Mouse (Mus musculus) heart, embryonic 13.5 days (tissue): ENCODE measurements around the gene Polr1a. TPM values are rescaled to one million over a fixed set of nuclear protein-coding genes. Genes with fewer than 3 reads are reported as not detected.
"Not testable (repeated sequence)": the region's sequence is repeated elsewhere in the genome, so short reads cannot be mapped to it uniquely, and the experiment has no call there.

Source experiments
- ATAC-seq: fragments of 200-750 bp; cut with Nextera tagmentation; 2 replicates; pipeline ENCODE4 v1.8.0; 2017; ENCODE audit warnings: moderate TSS enrichment; ENCODE audit not compliant: insufficient number of reproducible peaks, low FRiP score, low TSS enrichment; ENCODE audit errors: extremely low read depth
- H3K27ac ChIP-seq: fragments of 300-500 bp; sonication (generic); replicated peaks from 2 replicates; pipeline ENCODE4 v1.5.1; 2015; ENCODE audit warnings: moderate library complexity, mild to moderate bottlenecking, inconsistent platforms
- H3K27me3 ChIP-seq: fragments of 300-500 bp; sonication (generic); replicated peaks from 2 replicates; pipeline ENCODE4 v1.6.1; 2015; ENCODE audit warnings: mild to moderate bottlenecking, inconsistent platforms
- H3K36me3 ChIP-seq: fragments of 300-500 bp; sonication (generic); 2 replicates; pipeline ENCODE4 v1.6.1; 2015; ENCODE audit warnings: mild to moderate bottlenecking, inconsistent platforms
- H3K4me1 ChIP-seq: fragments of 300-500 bp; sonication (generic); 2 replicates; pipeline ENCODE4 v1.6.1; 2015; ENCODE audit warnings: inconsistent platforms
- H3K4me2 ChIP-seq: fragments of 300-500 bp; sonication (generic); 2 replicates; pipeline ENCODE4 v1.6.1; 2015; ENCODE audit warnings: inconsistent platforms, mild to moderate bottlenecking, moderate library complexity
- H3K4me3 ChIP-seq: fragments of 300-500 bp; sonication (generic); 2 replicates; pipeline ENCODE4 v1.5.1; 2015; ENCODE audit warnings: moderate library complexity, mild to moderate bottlenecking, inconsistent platforms
- H3K9ac ChIP-seq: fragments of 300-500 bp; sonication (generic); 2 replicates; pipeline ENCODE4 v1.6.1; 2015; ENCODE audit warnings: inconsistent platforms, mild to moderate bottlenecking, moderate library complexity
- H3K9me3 ChIP-seq: fragments of 300-500 bp; sonication (generic); 2 replicates; pipeline ENCODE4 v1.6.1; 2016; ENCODE audit warnings: inconsistent platforms
- WGBS: fragments of 180-500 bp; shearing (Covaris S2); methylation state at CpG from one replicate; pipeline ENCODE4 v1.1.7; 2015; ENCODE audit warnings: mixed read lengths; 5-methylcytosine and 5-hydroxymethylcytosine counted together
- polyA plus RNA-seq: library from polyadenylated mRNA; unstranded; fragments of >200 nt; fragmentation: Nextera tagmentation; extraction: Ambion mirVana; gene quantifications from 2 replicates; pipeline ENCODE4 v1.2.1, GENCODE M21; 2015

The Polr1a gene
- polyA plus RNA-seq, 1 experiment from 2014 or later, result 23.1 TPM

DNA sequence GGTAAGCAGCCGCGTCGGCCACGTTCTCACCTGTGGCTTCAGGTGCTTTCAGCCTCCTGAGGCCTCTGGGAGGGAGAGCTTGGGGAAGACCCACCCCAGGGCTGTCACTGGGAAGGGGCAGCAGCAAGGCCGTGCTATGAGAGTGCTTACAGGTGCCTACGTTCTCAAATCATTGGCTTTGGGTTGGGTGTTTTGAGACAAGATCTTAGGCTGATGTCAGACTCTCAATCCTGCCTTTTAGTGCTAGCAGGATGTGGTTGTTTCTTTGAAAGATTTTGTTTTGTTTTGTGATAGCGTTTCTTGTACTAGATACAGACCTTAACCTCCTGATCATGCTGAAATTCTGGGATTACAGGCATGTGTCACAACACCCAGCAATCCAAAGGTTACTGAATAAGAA is 11.9 kb downstream of the Polr1a start:
- Histone ChIP-seq H3K27ac (no peak overlapping the region), H3K36me3 (peaks cover 98% of the 10 kb centered on the region), H3K9me3 (no peaks in the 10 kb centered on the region)

DNA sequence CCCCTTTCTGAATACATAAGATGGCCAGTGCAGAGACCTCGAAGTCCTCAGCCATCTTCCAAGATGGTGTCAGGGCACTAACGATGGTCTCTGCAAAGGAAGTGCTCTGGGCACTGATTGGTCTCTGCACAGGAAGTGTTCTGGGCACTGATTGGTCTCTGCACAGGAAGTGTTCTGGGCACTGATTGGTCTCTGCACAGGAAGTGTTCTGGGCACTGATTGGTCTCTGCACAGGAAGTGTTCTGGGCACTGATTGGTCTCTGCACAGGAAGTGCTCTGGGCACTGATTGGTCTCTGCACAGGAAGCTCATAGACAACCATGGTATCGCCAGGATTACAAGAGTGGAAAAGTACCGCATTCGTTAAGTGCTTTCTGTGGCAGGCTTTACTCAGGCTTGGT is 16.4 kb downstream of the Polr1a start:
- H3K27ac ChIP-seq, H3K27me3 ChIP-seq, H3K4me2 ChIP-seq, H3K4me3 ChIP-seq, H3K9ac ChIP-seq, H3K9me3 ChIP-seq, ATAC-seq, H3K4me1 ChIP-seq: not testable (repeated sequence)
- WGBS, result 76% methylated on average over 5 of the region's 5 CpGs
- H3K36me3 ChIP-seq, result peaks cover 94% of the 10 kb centered on the region

More for the DNA sequence above, 11.9 kb downstream of the Polr1a start:
- Histone ChIP-seq H3K4me3 (no peak overlapping the region), H3K9ac (no peak overlapping the region), H3K4me2 (no peak overlapping the region), H3K4me1 (no peaks in the 10 kb centered on the region), H3K27me3 (no peaks in the 10 kb centered on the region)
- 85% methylated on average over 7 of the region's 7 CpGs for WGBS
- ATAC-seq, result no peak

DNA sequence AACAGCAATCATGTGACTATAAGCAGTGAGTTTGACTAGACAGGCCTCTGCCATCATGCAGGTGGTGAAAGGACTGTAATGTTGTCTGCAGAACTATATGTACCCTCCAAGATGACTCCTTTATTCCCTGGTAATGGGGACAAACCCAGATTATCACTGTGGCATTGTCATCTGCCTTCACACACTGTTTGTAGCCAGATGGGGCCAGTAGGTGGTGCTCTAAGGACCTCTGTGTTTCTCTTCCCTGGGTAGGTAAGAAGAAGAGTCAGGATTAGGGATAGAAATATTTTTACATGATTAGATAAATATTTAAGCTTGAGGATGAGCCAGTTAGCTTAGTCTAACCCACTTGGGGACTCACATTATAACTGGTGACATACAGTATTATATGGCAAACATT is 19.1 kb downstream of the Polr1a start:
- no peak overlapping the region for H3K27ac ChIP-seq
- no peaks in the 10 kb centered on the region for H3K9me3 ChIP-seq
- no peak overlapping the region for H3K4me3 ChIP-seq
- peaks cover 9% of the 10 kb centered on the region for H3K4me1 ChIP-seq
- ATAC-seq, result no peak
- H3K9ac ChIP-seq, result no peak overlapping the region
- H3K27me3 ChIP-seq, result no peaks in the 10 kb centered on the region
- peaks cover 94% of the 10 kb centered on the region for H3K36me3 ChIP-seq
- H3K4me2 ChIP-seq, result no peak overlapping the region

DNA sequence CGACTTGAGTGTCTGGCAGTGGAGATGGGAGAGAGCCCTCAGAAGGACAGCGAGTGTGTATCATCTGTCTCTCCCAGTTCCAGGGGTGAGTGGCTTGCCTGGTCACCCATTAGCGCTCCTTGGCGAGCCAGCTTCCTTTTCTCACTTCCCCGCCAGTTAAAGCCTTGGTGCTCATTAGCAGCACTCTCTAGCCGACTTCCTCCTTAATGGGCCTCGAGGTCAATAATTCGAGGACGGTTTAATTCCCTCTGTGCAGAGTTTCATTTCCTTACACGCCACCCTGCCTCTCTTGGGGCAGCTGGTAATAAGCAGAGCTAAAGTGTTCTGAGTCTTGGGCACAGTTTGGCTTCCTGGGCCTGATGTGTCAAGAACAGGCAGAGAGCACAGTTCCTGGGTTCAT is 21.2 kb downstream of the Polr1a start:
- no peak overlapping the region for H3K9ac ChIP-seq
- H3K9me3 ChIP-seq, result no peaks in the 10 kb centered on the region
- no peak overlapping the region for H3K27ac ChIP-seq
- no peak overlapping the region for H3K4me3 ChIP-seq
- no peak for ATAC-seq
- WGBS, result 90% methylated on average over 10 of the region's 10 CpGs
- peaks cover 30% of the 10 kb centered on the region for H3K4me1 ChIP-seq
- H3K4me2 ChIP-seq, result no peak overlapping the region
- H3K36me3 ChIP-seq, result peaks cover 76% of the 10 kb centered on the region
- H3K27me3 ChIP-seq, result no peaks in the 10 kb centered on the region

DNA sequence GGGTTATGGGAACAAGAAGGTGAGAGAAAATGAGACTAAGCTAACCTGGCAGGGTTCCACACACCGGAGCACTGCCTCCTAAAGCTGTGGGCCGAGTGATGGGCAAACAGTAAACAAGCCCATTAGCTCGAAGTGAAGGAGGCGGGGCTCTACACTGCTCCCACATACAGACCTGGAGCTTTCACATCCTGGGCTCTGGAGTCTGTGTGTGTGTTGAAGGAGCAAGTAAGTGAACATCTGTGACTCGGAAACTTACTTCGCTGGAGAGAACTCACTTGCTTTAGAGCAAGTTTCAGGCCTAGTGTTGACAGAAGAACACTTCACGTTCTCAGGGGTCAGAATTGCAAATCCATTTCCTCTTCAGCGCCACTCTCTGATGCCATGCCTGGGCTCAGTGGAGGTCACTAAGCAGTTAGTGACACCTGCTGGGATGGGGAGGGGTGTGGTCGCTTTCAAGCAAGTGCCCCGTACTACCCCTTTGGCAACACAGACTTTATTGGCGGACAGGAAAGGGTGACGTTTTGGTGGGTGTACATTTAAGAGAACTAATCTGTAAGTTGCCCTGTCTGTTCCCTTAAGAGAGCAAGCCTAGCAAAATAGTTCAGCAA is 22.1 kb downstream of the Polr1a start:
- H3K27me3 ChIP-seq, result no peaks in the 10 kb centered on the region
- peaks cover 39% of the 10 kb centered on the region for H3K4me1 ChIP-seq

DNA sequence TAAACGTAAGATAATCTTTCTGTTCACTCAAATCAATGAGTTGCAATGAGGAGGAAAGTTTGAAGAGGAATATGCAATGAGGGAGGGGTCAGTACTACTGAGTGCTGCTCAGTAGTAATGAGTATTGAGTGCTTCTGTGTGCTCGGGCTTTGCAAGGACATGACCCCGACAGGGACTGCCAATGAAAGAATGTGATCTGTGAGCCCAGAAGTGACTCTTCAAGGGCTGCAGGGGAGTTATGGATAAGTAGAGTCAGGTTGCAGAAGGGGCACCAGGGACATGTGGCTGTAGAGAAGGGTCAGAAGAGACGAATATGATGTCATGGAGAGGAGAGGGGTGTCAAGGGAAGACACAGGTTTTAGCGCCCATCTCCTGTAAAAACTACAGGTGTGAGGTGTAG is 23.5 kb downstream of the Polr1a start:
- Histone ChIP-seq H3K27me3 (no peaks in the 10 kb centered on the region), H3K9ac (no peak overlapping the region), H3K4me3 (no peak overlapping the region), H3K4me1 (peaks cover 45% of the 10 kb centered on the region), H3K9me3 (no peaks in the 10 kb centered on the region), H3K36me3 (peaks cover 71% of the 10 kb centered on the region), H3K4me2 (no peak overlapping the region), H3K27ac (no peak overlapping the region)
- no peak for ATAC-seq
- 54% methylated on average over 5 of the region's 5 CpGs for WGBS

More for the DNA sequence above, 22.1 kb downstream of the Polr1a start:
- Histone ChIP-seq H3K4me3 (no peak overlapping the region), H3K4me2 (no peak overlapping the region), H3K9ac (no peak overlapping the region), H3K27ac (no peak overlapping the region), H3K36me3 (peaks cover 71% of the 10 kb centered on the region), H3K9me3 (no peaks in the 10 kb centered on the region)
- 78% methylated on average over 12 of the region's 12 CpGs for WGBS
- no peak for ATAC-seq

DNA sequence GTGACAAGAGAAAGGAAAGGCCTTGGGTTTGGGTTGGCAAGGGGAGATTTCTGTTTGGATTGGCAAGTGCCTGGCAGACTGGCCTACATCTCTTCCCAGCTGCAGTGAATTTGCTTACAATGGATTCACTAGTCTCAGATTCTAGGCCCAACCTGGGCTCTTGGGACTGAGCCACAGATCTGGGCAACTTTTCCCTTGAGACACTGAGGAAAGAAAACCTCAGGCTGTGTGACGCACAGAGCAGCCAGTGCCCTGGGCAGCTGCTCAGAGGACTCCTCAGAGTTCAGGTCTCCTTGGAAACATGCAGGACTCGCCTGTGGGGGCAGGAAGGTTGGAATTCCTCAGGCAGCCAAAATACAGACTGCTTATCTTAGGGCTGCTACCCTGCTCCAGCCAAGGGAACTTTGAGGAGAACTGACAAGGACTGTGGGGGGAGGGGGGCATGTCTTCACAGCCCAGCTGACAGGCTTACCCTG is 25.3 kb downstream of the Polr1a start:
- H3K27ac ChIP-seq, result peak overlapping the region; percentile 73
- H3K9ac ChIP-seq, result peak overlapping the region; percentile 55; the same call in 1 of the 2 replicates
- 28% methylated on average over 2 of the region's 2 CpGs for WGBS
- peaks cover 45% of the 10 kb centered on the region for H3K4me1 ChIP-seq
- H3K4me2 ChIP-seq, result peak overlapping the region; percentile 7; the same call in 1 of the 2 replicates
- peaks cover 75% of the 10 kb centered on the region for H3K36me3 ChIP-seq
- ATAC-seq, result peak; percentile 33; the same call in 1 of the 2 replicates
- no peaks in the 10 kb centered on the region for H3K27me3 ChIP-seq
- no peak overlapping the region for H3K4me3 ChIP-seq
- H3K9me3 ChIP-seq, result no peaks in the 10 kb centered on the region

DNA sequence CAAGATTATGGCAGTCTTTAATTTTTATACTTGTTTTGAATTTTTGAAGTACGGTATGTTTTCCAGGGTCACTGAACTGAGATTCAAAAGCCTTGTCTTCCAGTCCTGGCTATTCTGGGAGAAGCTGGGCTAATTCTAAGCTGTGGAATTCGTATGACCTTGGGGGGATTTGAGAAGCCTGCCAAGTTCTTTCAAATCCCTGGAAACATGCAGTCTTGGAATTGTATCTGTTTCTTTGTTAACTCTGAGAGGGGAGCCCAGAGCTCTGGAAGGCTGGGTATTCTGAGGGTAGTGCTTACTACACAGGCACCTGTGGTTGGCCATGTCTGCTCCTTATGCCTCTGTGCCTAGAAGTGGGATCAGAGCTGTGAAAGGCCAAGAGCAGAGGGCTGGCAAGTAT is 26.9 kb downstream of the Polr1a start:
- H3K4me2 ChIP-seq, result no peak overlapping the region
- H3K4me3 ChIP-seq, result no peak overlapping the region
- H3K36me3 ChIP-seq, result peaks cover 71% of the 10 kb centered on the region
- H3K27me3 ChIP-seq, result no peaks in the 10 kb centered on the region
- 30% methylated on average over 2 of the region's 2 CpGs for WGBS
- no peaks in the 10 kb centered on the region for H3K9me3 ChIP-seq
- H3K9ac ChIP-seq, result peak overlapping the region; percentile 59
- H3K4me1 ChIP-seq, result peaks cover 54% of the 10 kb centered on the region
- ATAC-seq, result no peak
- peak overlapping the region; percentile 73 for H3K27ac ChIP-seq

DNA sequence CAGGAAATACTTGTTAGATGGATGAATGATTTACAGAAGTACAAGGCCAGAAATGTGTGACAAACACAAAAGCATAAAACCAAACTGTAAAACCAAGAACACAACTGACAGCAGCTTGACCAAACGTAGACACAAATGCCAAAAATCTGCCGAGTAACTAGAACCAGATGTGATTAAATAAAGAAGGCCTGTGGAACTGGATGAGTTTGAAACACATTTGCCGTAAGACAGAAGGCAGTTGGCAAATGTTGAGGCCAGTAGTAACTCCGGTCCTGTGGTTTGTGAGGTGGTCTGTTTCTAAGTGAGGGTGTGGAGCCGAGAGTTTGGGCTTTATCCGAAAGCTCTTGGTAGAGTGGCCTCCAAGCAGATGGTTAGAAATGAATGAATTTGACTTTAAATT is 32.1 kb downstream of the Polr1a start:
- no peaks in the 10 kb centered on the region for H3K27me3 ChIP-seq
- no peak overlapping the region for H3K4me3 ChIP-seq
- no peaks in the 10 kb centered on the region for H3K9me3 ChIP-seq
- peaks cover 16% of the 10 kb centered on the region for H3K4me1 ChIP-seq
- H3K27ac ChIP-seq, result peak overlapping the region; percentile 41; the same call in 1 of the 2 replicates
- no peak overlapping the region for H3K9ac ChIP-seq
- H3K4me2 ChIP-seq, result no peak overlapping the region
- peaks cover 83% of the 10 kb centered on the region for H3K36me3 ChIP-seq
- no peak for ATAC-seq
- 81% methylated on average over 6 of the region's 6 CpGs for WGBS

DNA sequence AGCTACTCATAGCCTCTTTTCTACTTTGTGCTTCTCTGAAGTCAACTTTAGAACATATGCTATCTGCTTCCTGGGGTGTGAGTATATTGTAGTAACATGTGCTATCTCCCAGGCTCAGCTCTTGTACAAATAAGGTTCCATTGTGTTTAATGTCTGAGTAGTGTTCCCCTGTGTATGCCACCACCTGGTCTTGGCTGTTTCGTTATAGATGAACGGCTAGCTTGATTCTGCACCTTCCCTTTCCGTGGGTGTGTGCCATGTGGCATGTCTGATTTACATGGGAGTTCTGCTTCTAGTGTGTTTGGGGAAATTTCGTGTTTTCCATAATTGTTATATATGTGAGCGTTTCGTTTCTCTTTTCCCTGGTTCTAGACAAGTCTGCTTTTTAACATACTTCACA is 36.2 kb downstream of the Polr1a start:
- 90% methylated on average over 6 of the region's 6 CpGs for WGBS
- H3K4me1 ChIP-seq, result peaks cover 7% of the 10 kb centered on the region
- H3K9me3 ChIP-seq, result no peaks in the 10 kb centered on the region
- no peak overlapping the region for H3K9ac ChIP-seq
- peaks cover 81% of the 10 kb centered on the region for H3K36me3 ChIP-seq
- no peak for ATAC-seq
- H3K4me3 ChIP-seq, result no peak overlapping the region
- no peak overlapping the region for H3K4me2 ChIP-seq
- no peaks in the 10 kb centered on the region for H3K27me3 ChIP-seq
- H3K27ac ChIP-seq, result no peak overlapping the region

DNA sequence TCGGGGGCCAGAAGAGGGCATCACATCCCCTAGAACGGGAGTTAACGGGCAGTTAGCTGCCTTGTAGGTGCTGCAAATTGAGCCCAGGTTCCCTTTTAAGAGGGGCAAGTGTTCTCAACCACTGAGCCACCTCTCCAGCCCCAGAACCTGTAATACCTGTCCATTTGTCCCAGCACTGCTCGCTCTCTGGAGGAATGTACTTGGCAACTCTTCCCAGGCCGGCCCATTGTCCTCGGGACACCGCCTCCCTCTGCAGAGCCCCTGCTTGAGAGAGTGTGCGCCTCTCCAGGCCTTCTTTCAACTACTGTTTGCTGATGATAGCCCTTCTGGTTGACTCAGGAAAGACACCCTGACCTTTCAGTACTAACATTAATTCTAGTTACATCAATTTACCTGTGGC is 37.3 kb downstream of the Polr1a start:
- Histone ChIP-seq H3K4me3 (no peak overlapping the region), H3K9me3 (no peaks in the 10 kb centered on the region), H3K27me3 (no peaks in the 10 kb centered on the region), H3K4me2 (no peak overlapping the region), H3K27ac (no peak overlapping the region), H3K9ac (no peak overlapping the region), H3K36me3 (peaks cover 81% of the 10 kb centered on the region), H3K4me1 (peaks cover 9% of the 10 kb centered on the region; the same call in 1 of the 2 replicates)
- ATAC-seq, result no peak; the same call in 1 of the 2 replicates
- WGBS, result 92% methylated on average over 8 of the region's 8 CpGs

DNA sequence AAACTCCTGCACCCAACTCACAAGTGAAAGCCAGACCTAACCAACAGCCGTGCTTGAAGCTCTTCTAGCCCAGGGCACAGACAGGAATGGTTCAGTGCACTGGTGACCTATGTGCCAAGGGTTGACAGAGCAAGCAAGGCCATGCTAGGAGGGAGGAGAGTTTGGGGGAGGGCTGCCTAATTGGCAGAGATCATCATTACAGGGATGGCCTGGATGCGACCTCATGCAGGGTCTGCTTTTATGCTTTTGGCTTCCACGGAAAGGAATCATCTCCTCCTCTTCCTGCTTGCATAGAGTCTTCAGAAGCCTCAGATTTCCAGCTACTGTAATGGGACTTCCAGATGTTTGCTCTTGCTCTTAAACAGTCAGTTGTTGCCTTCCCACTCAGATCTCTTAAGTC is 40.9 kb downstream of the Polr1a start:
- Histone ChIP-seq H3K4me2 (no peak overlapping the region), H3K9me3 (no peaks in the 10 kb centered on the region), H3K36me3 (peaks cover 90% of the 10 kb centered on the region), H3K4me1 (peaks cover 10% of the 10 kb centered on the region; the same call in 1 of the 2 replicates), H3K4me3 (no peak overlapping the region), H3K27ac (no peak overlapping the region), H3K9ac (no peak overlapping the region), H3K27me3 (no peaks in the 10 kb centered on the region)
- ATAC-seq, result no peak
- WGBS, result 78% methylated on average over 3 of the region's 3 CpGs
